Mouse (Mus musculus) heart, embryonic 11.5 days (tissue): ENCODE results near the gene Igf1r. TPM values are rescaled to one million over a fixed set of nuclear protein-coding genes. Genes with fewer than 3 reads are reported as not detected.
A peak's percentile ranks its signal among the peaks of the same experiment; 100 is the strongest.

Source experiments
- ATAC-seq: fragments of 200-750 bp; cut with Nextera tagmentation; replicated peaks from 2 replicates; pipeline ENCODE4 v1.8.0; 2017; ENCODE audit warnings: moderate library complexity; ENCODE audit not compliant: insufficient number of reproducible peaks, low FRiP score, low TSS enrichment
- H3K27ac ChIP-seq: fragments of 300-500 bp; sonication (generic); 2 replicates; pipeline ENCODE4 v1.5.1; 2014; ENCODE audit warnings: mild to moderate bottlenecking, low read depth, low read length
- H3K27me3 ChIP-seq: fragments of 300-500 bp; sonication (generic); 2 replicates; pipeline ENCODE4 v1.6.1; 2014; ENCODE audit warnings: mild to moderate bottlenecking, low read length, mixed read lengths; ENCODE audit not compliant: control insufficient read depth, insufficient read depth
- H3K36me3 ChIP-seq: fragments of 300-500 bp; sonication (generic); 2 replicates; pipeline ENCODE4 v1.6.1; 2014; ENCODE audit warnings: mild to moderate bottlenecking, low read length, moderate library complexity, mixed read lengths; ENCODE audit not compliant: control insufficient read depth, insufficient read depth
- H3K4me1 ChIP-seq: fragments of 300-500 bp; sonication (generic); 2 replicates; pipeline ENCODE4 v1.6.1; 2014; ENCODE audit warnings: low read length; ENCODE audit not compliant: control insufficient read depth, insufficient read depth
- H3K4me2 ChIP-seq: fragments of 300-500 bp; sonication (generic); 2 replicates; pipeline ENCODE4 v1.6.1; 2014; ENCODE audit warnings: mild to moderate bottlenecking, moderate library complexity
- H3K4me3 ChIP-seq: fragments of 300-500 bp; sonication (generic); 2 replicates; pipeline ENCODE4 v1.5.1; 2014; ENCODE audit warnings: low read depth, low read length
- H3K9ac ChIP-seq: fragments of 300-500 bp; sonication (generic); 2 replicates; pipeline ENCODE4 v1.6.1; 2014; ENCODE audit warnings: mild to moderate bottlenecking, low read depth, low read length, moderate library complexity
- H3K9me3 ChIP-seq: fragments of 300-500 bp; sonication (generic); replicated peaks from 2 replicates; pipeline ENCODE4 v1.6.1; 2016; ENCODE audit warnings: low read length; ENCODE audit not compliant: control insufficient read depth
- WGBS: fragments of 180-500 bp; shearing (Covaris S2); extraction: QIAGEN DNeasy Blood & Tissue Kit; methylation state at CpG from one replicate; pipeline ENCODE4 v1.1.7; 2014; ENCODE audit not compliant: insufficient replicate concordance; 5-methylcytosine and 5-hydroxymethylcytosine counted together
- polyA plus RNA-seq: library from polyadenylated mRNA; unstranded; fragments of >200 nt; fragmentation: Nextera tagmentation; extraction: Ambion mirVana; gene quantifications from 2 replicates; pipeline ENCODE4 v1.2.1, GENCODE M21; 2014

The Igf1r gene
- polyA plus RNA-seq, 1 experiment from 2014 or later, result 19.3 TPM

- Histone ChIP-seq H3K4me3 (no peak overlapping the region), H3K4me1 (peaks cover 23% of the 10 kb centered on the region), H3K27ac (no peak overlapping the region), H3K9me3 (no peaks in the 10 kb centered on the region), H3K36me3 (no peaks in the 10 kb centered on the region), H3K9ac (no peak overlapping the region), H3K4me2 (no peak overlapping the region), H3K27me3 (0 out of 2 replicates have a peak, but pooled peaks cover 3% of the 10 kb centered on the region)
- no peak for ATAC-seq
- WGBS, result 50% methylated on average over 6 of the region's 6 CpGs
Observed at GRCm38 (mm10) chr7:68259523-68260081, 307.0 kb downstream of the Igf1r start.

- ATAC-seq, result no peak
- Histone ChIP-seq H3K4me1 (peaks cover 21% of the 10 kb centered on the region), H3K4me3 (no peak overlapping the region), H3K9ac (no peak overlapping the region), H3K4me2 (no peak overlapping the region), H3K27me3 (0 out of 2 replicates have a peak, but pooled peaks cover 7% of the 10 kb centered on the region), H3K9me3 (no peaks in the 10 kb centered on the region), H3K36me3 (no peaks in the 10 kb centered on the region), H3K27ac (no peak overlapping the region)
- 63% methylated on average over 8 of the region's 8 CpGs for WGBS
Observed at GRCm38 (mm10) chr7:68262612-68263200, 310.1 kb downstream of the Igf1r start.

- H3K4me3 ChIP-seq, result peak overlapping the region; percentile 24
- peak overlapping the region; percentile 68 for H3K4me2 ChIP-seq
- ATAC-seq, result peak; percentile 42; the same call in 1 of the 2 replicates
- 0 out of 2 replicates have a peak, but pooled peaks cover 7% of the 10 kb centered on the region for H3K27me3 ChIP-seq
- 0 out of 2 replicates have a peak overlapping the region, but pooled peaks have one; percentile 35 for H3K9ac ChIP-seq
- H3K36me3 ChIP-seq, result no peaks in the 10 kb centered on the region
- no peaks in the 10 kb centered on the region for H3K9me3 ChIP-seq
- peaks cover 14% of the 10 kb centered on the region for H3K4me1 ChIP-seq
- no peak overlapping the region for H3K27ac ChIP-seq
- 49% methylated on average over 8 of the region's 8 CpGs for WGBS
Observed at GRCm38 (mm10) chr7:68263346-68264027, 310.9 kb downstream of the Igf1r start.

- ATAC-seq, result peak; percentile 50; the same call in 1 of the 2 replicates
- peak within 1 kb of the TSS; percentile 24 for H3K4me3 ChIP-seq
- H3K9ac ChIP-seq, result 0 out of 2 replicates have a peak within 1 kb of the TSS, but pooled peaks have one; percentile 35
- peak within 1 kb of the TSS; percentile 68 for H3K4me2 ChIP-seq
- 4% methylated on average over 25 of the region's 25 CpGs for WGBS
- H3K36me3 ChIP-seq, result no peaks in the 10 kb centered on the region
- peaks cover 8% of the 10 kb centered on the region for H3K4me1 ChIP-seq
- H3K9me3 ChIP-seq, result no peaks in the 10 kb centered on the region
- H3K27ac ChIP-seq, result no peak within 1 kb of the TSS
- 0 out of 2 replicates have a peak, but pooled peaks cover 7% of the 10 kb centered on the region for H3K27me3 ChIP-seq
Observed at GRCm38 (mm10) chr7:68264028-68264453, 311.4 kb downstream of the Igf1r start, which contains the start of gene Pgpep1l. Gene Pgpep1l (minus strand): TSS chr7:68264233.

- no peak overlapping the region for H3K27ac ChIP-seq
- peak overlapping the region; percentile 24 for H3K4me3 ChIP-seq
- no peaks in the 10 kb centered on the region for H3K9me3 ChIP-seq
- no peak overlapping the region for H3K9ac ChIP-seq
- H3K36me3 ChIP-seq, result no peaks in the 10 kb centered on the region
- peak overlapping the region; percentile 68 for H3K4me2 ChIP-seq
- H3K4me1 ChIP-seq, result peaks cover 6% of the 10 kb centered on the region; the same call in 1 of the 2 replicates
- WGBS, result 14% methylated on average over 14 of the region's 14 CpGs
- no peak for ATAC-seq
- H3K27me3 ChIP-seq, result 0 out of 2 replicates have a peak, but pooled peaks cover 7% of the 10 kb centered on the region
Observed at GRCm38 (mm10) chr7:68264531-68264930, 311.9 kb downstream of the Igf1r start.

GRCm38 (mm10) chr7:68265391-68265790 lies 312.8 kb downstream of the Igf1r start:
- no peaks in the 10 kb centered on the region for H3K9me3 ChIP-seq
- no peak for ATAC-seq
- H3K36me3 ChIP-seq, result no peaks in the 10 kb centered on the region
- no peak overlapping the region for H3K4me2 ChIP-seq
- no peak overlapping the region for H3K27ac ChIP-seq
- no peak overlapping the region for H3K4me3 ChIP-seq
- H3K4me1 ChIP-seq, result peaks cover 6% of the 10 kb centered on the region; the same call in 1 of the 2 replicates
- H3K9ac ChIP-seq, result no peak overlapping the region
- WGBS, result 32% methylated on average over 7 of the region's 7 CpGs
- H3K27me3 ChIP-seq, result 0 out of 2 replicates have a peak, but pooled peaks cover 7% of the 10 kb centered on the region

GRCm38 (mm10) chr7:68266691-68267090 lies 314.1 kb downstream of the Igf1r start:
- Histone ChIP-seq H3K4me1 (peaks cover 6% of the 10 kb centered on the region; the same call in 1 of the 2 replicates), H3K9ac (no peak overlapping the region), H3K27me3 (0 out of 2 replicates have a peak, but pooled peaks cover 7% of the 10 kb centered on the region), H3K27ac (no peak overlapping the region), H3K4me2 (no peak overlapping the region), H3K4me3 (no peak overlapping the region), H3K36me3 (no peaks in the 10 kb centered on the region), H3K9me3 (no peaks in the 10 kb centered on the region)
- 34% methylated on average over 6 of the region's 6 CpGs for WGBS
- ATAC-seq, result no peak

- Histone ChIP-seq H3K9ac (no peak overlapping the region), H3K4me3 (no peak overlapping the region), H3K9me3 (no peaks in the 10 kb centered on the region), H3K36me3 (no peaks in the 10 kb centered on the region), H3K27me3 (peaks cover 6% of the 10 kb centered on the region; the same call in 1 of the 2 replicates), H3K4me2 (no peak overlapping the region), H3K4me1 (no peaks in the 10 kb centered on the region), H3K27ac (no peak overlapping the region)
- WGBS, result 54% methylated on average over 4 of the region's 4 CpGs
- ATAC-seq, result no peak
Observed at GRCm38 (mm10) chr7:68270551-68270950, 317.9 kb downstream of the Igf1r start.
